Mouse (Mus musculus) CH12.LX (cell line): ENCODE data around the gene Cfl2.

ENCODE experiments used
- CTCF ChIP-seq, 2 experiments: IDR thresholded peaks in 1 of 2; conservative IDR thresholded peaks in 1 of 2; 2 replicates each; pipeline ENCODE4 v1.5.1; 2011 to 2012; ENCODE audit warnings: low read depth in 2 of 2, low read length in 2 of 2, improper control_type of control experiment in 1 of 2, inconsistent platforms in 1 of 2, mild to moderate bottlenecking in 1 of 2, moderate library complexity in 1 of 2
- ELF1 ChIP-seq: IDR thresholded peaks from 2 replicates; pipeline ENCODE4 v1.6.1; 2014; ENCODE audit warnings: low read depth, mild to moderate bottlenecking, inconsistent platforms, low read length, improper control_type of control experiment
- GABPA ChIP-seq: IDR thresholded peaks from 2 replicates; pipeline ENCODE4 v1.6.1; 2012; ENCODE audit warnings: low read depth, low read length, improper control_type of control experiment, inconsistent platforms; ENCODE audit not compliant: insufficient replicate concordance
- RCOR1 ChIP-seq: conservative IDR thresholded peaks from 2 replicates; pipeline ENCODE4 v1.6.1; 2012; ENCODE audit warnings: low read depth, mild to moderate bottlenecking, inconsistent platforms, low read length, improper control_type of control experiment
- ZKSCAN1 ChIP-seq: IDR thresholded peaks from 2 replicates; pipeline ENCODE4 v1.6.1; 2012; ENCODE audit warnings: low read depth, inconsistent platforms, low read length, improper control_type of control experiment, borderline replicate concordance

- TF ChIP-seq CTCF (conservative IDR thresholded peaks at IDR 0.05 in 1 of 2, IDR thresholded peaks at IDR 0.05 in 1 of 2; ENCODE audit: low read depth in 2 of 2, low read length in 2 of 2): no peak
- no peak for TF ChIP-seq ZKSCAN1
- TF ChIP-seq RCOR1: no peak
- no peak for TF ChIP-seq ELF1
- no peak for TF ChIP-seq GABPA
Measured at GRCm38 (mm10) chr12:54828043-54828442, 34.6 kb downstream of the Cfl2 start.
